Mouse (Mus musculus) testis, adult 2 months (tissue): Measurements from ENCODE around the gene Tppp2. TPM values are rescaled to one million over a fixed set of nuclear protein-coding genes. Genes with fewer than 3 reads are reported as not detected.

Experiments used
- H3K27ac ChIP-seq: fragments of 200-500 bp; 2 replicates; pipeline ENCODE4 v1.5.1; 2012; ENCODE audit warnings: low read depth, low read length; ENCODE audit not compliant: control insufficient read depth, insufficient read depth
- H3K27me3 ChIP-seq: fragments of 200-500 bp; 2 replicates; pipeline ENCODE4 v1.6.1; 2012; ENCODE audit warnings: mild to moderate bottlenecking, low read length, moderate library complexity; ENCODE audit not compliant: control insufficient read depth, insufficient read depth
- H3K36me3 ChIP-seq: fragments of 200-500 bp; 2 replicates; pipeline ENCODE4 v1.6.1; 2012; ENCODE audit warnings: mild to moderate bottlenecking, low read length; ENCODE audit not compliant: control insufficient read depth, insufficient read depth
- H3K4me1 ChIP-seq: fragments of 200-500 bp; 2 replicates; pipeline ENCODE4 v1.6.1; 2012; ENCODE audit warnings: low read length; ENCODE audit not compliant: control insufficient read depth, insufficient read depth
- H3K4me3 ChIP-seq: fragments of 200-500 bp; 2 replicates; pipeline ENCODE4 v1.5.1; 2012; ENCODE audit warnings: low read depth, mild to moderate bottlenecking, low read length, moderate library complexity, mixed read lengths; ENCODE audit not compliant: control insufficient read depth
- CTCF ChIP-seq: fragments of 200-500 bp; IDR thresholded peaks from 2 replicates; pipeline ENCODE4 v1.5.1; 2012; ENCODE audit warnings: low read depth, mild to moderate bottlenecking, inconsistent platforms, low read length, moderate library complexity; ENCODE audit not compliant: control insufficient read depth, insufficient read depth, insufficient replicate concordance
- POLR2A ChIP-seq: fragments of 200-500 bp; IDR thresholded peaks from 2 replicates; pipeline ENCODE4 v1.6.1; 2012; ENCODE audit warnings: low read depth, mild to moderate bottlenecking, inconsistent platforms, low read length, moderate library complexity; ENCODE audit not compliant: control insufficient read depth
- polyA plus RNA-seq: library from polyadenylated mRNA; depleted of rRNA; stranded (reverse); fragments of >200 nt; gene quantifications from 2 replicates; pipeline ENCODE4 v1.2.3, GENCODE M21; 2012

Gene Tppp2
- polyA plus RNA-seq, 1 experiment, result 181 TPM

DNA sequence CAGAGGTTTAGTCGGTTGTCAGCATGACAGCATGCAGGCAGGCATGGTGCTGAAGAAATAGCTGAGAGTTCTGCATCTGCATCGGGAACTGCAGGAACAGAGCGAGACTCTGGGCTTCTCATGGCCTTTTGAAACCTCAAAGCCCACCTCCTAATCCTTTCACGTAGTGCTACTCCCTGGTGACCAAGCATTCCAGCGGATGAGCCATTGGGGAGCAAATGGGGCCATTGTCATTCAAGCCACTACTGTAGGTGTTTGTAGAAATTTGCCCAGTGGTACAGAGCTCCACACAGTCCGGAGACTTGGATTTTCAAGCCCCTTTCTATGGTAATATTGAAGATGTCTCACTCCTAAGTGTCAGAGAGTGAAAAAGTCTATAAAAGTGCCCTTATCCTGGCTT, 32.2 kb upstream of the Tppp2 start:
- no peak overlapping the region for H3K4me3 ChIP-seq
- no peaks in the 10 kb centered on the region for H3K36me3 ChIP-seq
- no peak overlapping the region for H3K27ac ChIP-seq

DNA sequence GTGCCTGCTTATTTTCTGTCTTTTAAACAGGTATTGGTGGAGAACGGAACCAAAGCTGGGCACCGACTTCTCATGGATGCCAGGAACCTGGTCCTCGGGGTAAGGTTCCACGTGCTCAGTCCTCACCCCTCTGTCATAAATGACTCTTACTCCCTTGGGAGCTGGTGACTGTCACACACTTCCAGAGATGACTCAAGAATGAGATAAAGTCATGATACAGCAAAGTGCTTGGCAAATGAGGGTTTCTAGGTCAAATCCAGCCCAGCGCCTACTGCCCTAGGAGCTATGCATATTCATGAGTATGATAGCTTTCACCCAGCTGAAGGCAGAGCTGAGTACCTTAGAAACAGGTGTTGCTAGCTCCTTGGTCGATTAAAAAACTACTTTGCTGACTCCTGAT, 28.4 kb upstream of the Tppp2 start:
- Histone ChIP-seq H3K4me3 (no peak overlapping the region), H3K36me3 (no peaks in the 10 kb centered on the region), H3K4me1 (peaks cover 5% of the 10 kb centered on the region), H3K27ac (no peak overlapping the region), H3K27me3 (no peaks in the 10 kb centered on the region)
- no peak for TF ChIP-seq CTCF
- TF ChIP-seq POLR2A, result no peak

More for the DNA sequence above, 32.2 kb upstream of the Tppp2 start:
- H3K27me3 ChIP-seq, result no peaks in the 10 kb centered on the region
- peaks cover 3% of the 10 kb centered on the region for H3K4me1 ChIP-seq
- TF ChIP-seq POLR2A (no peak), CTCF (no peak)

DNA sequence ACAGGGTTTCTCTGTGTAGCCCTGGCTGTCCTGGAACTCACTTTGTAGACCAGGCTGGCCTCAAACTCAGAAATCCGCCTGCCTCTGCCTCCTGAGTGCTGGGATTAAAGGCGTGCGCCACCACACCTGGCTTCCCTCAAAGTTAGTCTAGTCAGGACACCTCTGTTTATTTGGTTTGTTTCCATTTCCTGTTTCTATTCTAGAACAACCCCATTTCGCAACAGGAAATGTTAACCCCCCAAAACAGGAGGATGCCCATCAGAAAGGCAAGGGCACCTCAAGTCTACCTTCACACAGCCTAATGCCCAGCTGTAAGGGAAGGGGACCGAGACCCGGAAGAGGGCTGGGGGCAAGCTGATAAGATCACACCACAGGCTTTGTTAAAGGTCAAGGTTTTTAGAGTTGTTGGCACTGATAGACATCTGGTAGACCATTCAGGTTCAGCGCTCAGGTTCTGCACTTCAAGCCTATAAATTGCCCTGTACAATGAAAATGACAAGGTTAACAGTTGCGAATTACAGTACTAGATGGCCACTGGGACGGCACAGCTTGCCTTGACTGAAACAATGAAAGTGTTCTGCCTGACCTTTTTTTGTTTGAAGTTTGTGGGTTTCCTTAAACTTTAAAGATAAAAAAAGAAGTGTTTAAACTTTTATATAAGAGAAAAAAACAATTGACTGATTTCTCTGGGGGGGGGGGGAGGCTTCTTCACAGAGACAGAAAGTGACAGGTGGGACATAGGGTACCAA, 25.9 kb upstream of the Tppp2 start, which contains the start of gene Slc39a2:
Gene Slc39a2 (plus strand): TSS at position 699 of the 749 bp plus-strand sequence.
- H3K27ac ChIP-seq, result no peak within 1 kb of the TSS

DNA sequence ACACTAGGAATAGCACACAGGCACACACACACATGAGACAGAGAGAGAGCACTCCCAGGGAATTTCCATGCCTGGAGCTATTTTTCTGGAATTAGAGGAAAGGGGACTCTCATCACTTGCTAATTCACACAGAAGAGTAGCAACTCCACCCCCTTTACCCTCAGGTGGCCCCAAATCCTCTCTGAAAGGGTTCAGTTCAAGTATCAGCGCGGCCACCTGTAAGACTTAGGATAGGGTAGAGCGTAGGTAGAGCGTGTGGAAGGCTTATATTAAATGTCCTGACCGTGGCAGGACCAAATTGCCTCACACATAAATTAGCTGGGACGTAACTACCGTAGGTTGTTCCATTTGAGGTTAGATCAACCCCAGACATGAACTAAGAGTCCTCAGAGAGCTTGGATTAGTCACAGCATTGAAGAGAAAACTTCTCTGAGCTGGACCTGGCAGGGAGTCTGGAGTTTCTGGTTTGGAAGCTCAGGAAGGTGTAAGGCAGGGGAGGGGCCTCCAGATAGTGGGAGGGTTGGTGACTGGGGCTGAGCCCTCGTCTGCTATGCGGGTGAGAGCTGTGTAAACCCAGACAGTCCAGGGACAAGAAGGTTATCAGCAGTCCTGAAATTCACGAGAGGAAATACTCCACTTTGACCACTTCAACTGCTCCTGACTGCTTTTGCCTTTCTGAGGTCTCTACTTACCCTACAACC, 25.0 kb upstream of the Tppp2 start:
- TF ChIP-seq POLR2A, result no peak
- no peak for TF ChIP-seq CTCF
- no peak overlapping the region for H3K27ac ChIP-seq
- H3K36me3 ChIP-seq, result no peaks in the 10 kb centered on the region
- H3K27me3 ChIP-seq, result no peaks in the 10 kb centered on the region
- no peak overlapping the region for H3K4me3 ChIP-seq
- peaks cover 2% of the 10 kb centered on the region for H3K4me1 ChIP-seq

More for the DNA sequence above, 25.9 kb upstream of the Tppp2 start, which contains the start of gene Slc39a2:
- Histone ChIP-seq H3K4me1 (peaks cover 2% of the 10 kb centered on the region), H3K27me3 (no peaks in the 10 kb centered on the region), H3K4me3 (no peak within 1 kb of the TSS), H3K36me3 (no peaks in the 10 kb centered on the region)
- TF ChIP-seq POLR2A (no peak), CTCF (no peak)

DNA sequence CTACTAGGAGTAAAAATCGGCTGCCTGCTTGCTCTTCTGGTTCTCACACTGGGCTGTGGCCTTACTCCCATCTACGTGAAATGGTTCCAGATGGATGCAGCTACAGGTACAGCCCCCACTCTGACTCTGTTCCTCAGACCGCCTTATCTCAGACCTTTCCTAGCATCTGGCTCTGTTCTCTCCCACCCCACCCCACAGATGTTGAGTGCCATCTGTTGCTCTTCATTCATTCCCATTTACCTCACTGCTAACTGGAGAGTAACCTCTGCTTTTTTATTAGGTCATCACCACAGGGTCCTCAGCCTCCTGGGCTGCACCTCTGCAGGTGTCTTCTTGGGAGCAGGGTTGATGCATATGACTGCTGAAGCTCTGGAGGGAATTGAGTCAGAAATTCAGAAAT, 24.4 kb upstream of the Tppp2 start:
- H3K27ac ChIP-seq, result no peak overlapping the region
- no peaks in the 10 kb centered on the region for H3K36me3 ChIP-seq
- H3K27me3 ChIP-seq, result no peaks in the 10 kb centered on the region
- peak overlapping the region; percentile 37 for H3K4me3 ChIP-seq
- TF ChIP-seq POLR2A, result no peak
- TF ChIP-seq CTCF, result no peak
- peaks cover 2% of the 10 kb centered on the region for H3K4me1 ChIP-seq

DNA sequence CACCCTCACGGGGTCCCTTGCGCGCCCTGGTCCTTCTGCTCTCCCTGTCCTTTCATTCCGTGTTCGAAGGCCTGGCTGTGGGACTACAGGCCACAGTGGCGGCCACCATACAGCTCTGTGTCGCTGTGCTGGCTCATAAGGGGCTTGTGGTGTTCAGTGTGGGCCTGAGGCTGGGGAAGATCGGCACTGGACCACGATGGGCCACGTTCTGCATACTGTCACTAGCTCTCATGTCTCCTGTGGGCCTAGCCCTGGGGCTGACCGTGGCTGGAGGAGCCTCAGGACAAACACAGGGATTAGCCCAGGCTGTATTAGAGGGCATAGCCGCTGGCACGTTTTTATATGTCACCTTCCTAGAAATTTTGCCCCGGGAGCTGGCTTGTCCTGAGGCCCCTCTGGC, 23.2 kb upstream of the Tppp2 start:
- no peak for TF ChIP-seq CTCF
- no peak for TF ChIP-seq POLR2A
- Histone ChIP-seq H3K4me3 (no peak overlapping the region; the same call in 1 of the 2 replicates), H3K27me3 (no peaks in the 10 kb centered on the region), H3K4me1 (peaks cover 2% of the 10 kb centered on the region), H3K36me3 (no peaks in the 10 kb centered on the region), H3K27ac (no peak overlapping the region)

DNA sequence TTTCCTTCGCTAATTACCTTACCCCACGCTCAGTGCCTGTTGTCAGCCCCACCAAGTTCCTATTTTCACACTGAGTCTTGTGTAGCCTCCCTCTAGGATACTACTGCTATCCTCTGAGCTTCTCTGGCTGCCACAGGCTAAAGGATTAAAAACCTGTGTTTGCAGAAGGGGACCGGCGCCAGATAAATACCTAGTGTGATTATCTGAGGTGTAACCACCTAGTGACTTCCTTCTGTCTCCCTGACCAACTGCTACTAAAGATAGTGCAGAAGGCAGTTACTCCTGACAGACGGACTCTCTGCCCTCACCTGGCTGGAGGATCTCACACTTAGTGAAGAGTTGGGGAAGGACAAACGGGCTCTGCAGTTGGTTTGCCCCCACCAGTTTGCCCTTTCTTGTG, 22.2 kb upstream of the Tppp2 start:
- Histone ChIP-seq H3K4me3 (no peak overlapping the region), H3K4me1 (peaks cover 2% of the 10 kb centered on the region), H3K36me3 (no peaks in the 10 kb centered on the region), H3K27me3 (no peaks in the 10 kb centered on the region), H3K27ac (no peak overlapping the region)
- TF ChIP-seq POLR2A (no peak), CTCF (no peak)
